Mouse (Mus musculus) CH12.LX (cell line): ENCODE data around the gene Ubap1. TPM values are rescaled to one million over a fixed set of nuclear protein-coding genes. Genes with fewer than 3 reads are reported as not detected.

ENCODE experiments used
- DNase-seq: peaks from one replicate; pipeline ENCODE4 v3.0.0-alpha.2; 2013; ENCODE audit errors: extremely low read depth
- H3K27ac ChIP-seq: 2 replicates; pipeline ENCODE4 v1.5.1; 2012; ENCODE audit warnings: low read depth, mild to moderate bottlenecking, control low read depth, moderate library complexity; ENCODE audit not compliant: insufficient read depth
- H3K27me3 ChIP-seq: replicated peaks from 2 replicates; pipeline ENCODE3; 2012; ENCODE audit warnings: inconsistent platforms
- H3K36me3 ChIP-seq, 2 experiments: replicated peaks in 1 of 2; 2 replicates each; pipeline versions ENCODE3 to v1.6.1; 2012; ENCODE audit warnings: inconsistent platforms in 1 of 2, low read length in 1 of 2, mild to moderate bottlenecking in 1 of 2, mixed read lengths in 1 of 2, moderate library complexity in 1 of 2; ENCODE audit not compliant: control insufficient read depth in 1 of 2, insufficient read depth in 1 of 2
- H3K4me1 ChIP-seq, 2 experiments: 2 replicates each; pipeline ENCODE4 v1.6.1; 2012; ENCODE audit warnings: inconsistent platforms in 1 of 2, moderate library complexity in 1 of 2; ENCODE audit not compliant: insufficient read depth in 2 of 2, control insufficient read depth in 1 of 2
- H3K4me2 ChIP-seq: 2 replicates; pipeline ENCODE4 v1.6.1; 2012; ENCODE audit warnings: low read depth, mild to moderate bottlenecking, control low read depth; ENCODE audit not compliant: poor library complexity, insufficient read depth, severe bottlenecking
- H3K4me3 ChIP-seq, 3 experiments: fragments of 150-350 bp in 1 of 3; sonication (generic) in 1 of 3; replicated peaks in 1 of 3; 2 replicates each; pipeline versions ENCODE3 to v1.5.1; 2011 to 2012; ENCODE audit warnings: low read depth in 2 of 3, low read length in 2 of 3, mild to moderate bottlenecking in 2 of 3, moderate library complexity in 2 of 3, control low read depth in 1 of 3, improper control_type of control experiment in 1 of 3, inconsistent platforms in 1 of 3, mixed read lengths in 1 of 3; ENCODE audit not compliant: poor library complexity in 1 of 3
- H3K79me2 ChIP-seq: replicated peaks from 2 replicates; pipeline ENCODE4 v1.6.1; 2012; ENCODE audit warnings: mild to moderate bottlenecking, moderate library complexity; ENCODE audit not compliant: control insufficient read depth, poor library complexity, insufficient read depth, severe bottlenecking; ENCODE audit errors: extremely low read depth
- H3K9ac ChIP-seq: 2 replicates; pipeline ENCODE4 v1.6.1; 2012; ENCODE audit warnings: low read depth, mild to moderate bottlenecking, control low read depth, moderate library complexity; ENCODE audit not compliant: insufficient read depth
- H3K9me3 ChIP-seq: replicated peaks from 2 replicates; pipeline ENCODE3; 2012; ENCODE audit warnings: low read length, inconsistent platforms, mixed read lengths
- CHD1 ChIP-seq: IDR thresholded peaks from 2 replicates; pipeline ENCODE4 v1.6.1; 2012; ENCODE audit warnings: low read depth, low read length, improper control_type of control experiment, inconsistent platforms
- CHD2 ChIP-seq: IDR thresholded peaks from 2 replicates; pipeline ENCODE4 v1.6.1; 2011; ENCODE audit warnings: low read length, improper control_type of control experiment
- ELF1 ChIP-seq: IDR thresholded peaks from 2 replicates; pipeline ENCODE4 v1.6.1; 2014; ENCODE audit warnings: low read depth, mild to moderate bottlenecking, inconsistent platforms, low read length, improper control_type of control experiment
- EP300 ChIP-seq: IDR thresholded peaks from 2 replicates; pipeline ENCODE4 v1.6.1; 2011; ENCODE audit warnings: low read length, improper control_type of control experiment
- ETS1 ChIP-seq: conservative IDR thresholded peaks from 2 replicates; pipeline ENCODE4 v1.6.1; 2012; ENCODE audit warnings: low read depth, mild to moderate bottlenecking, inconsistent platforms, low read length, improper control_type of control experiment, moderate library complexity
- HCFC1 ChIP-seq: IDR thresholded peaks from 2 replicates; pipeline ENCODE4 v1.6.1; 2012; ENCODE audit warnings: low read depth, mild to moderate bottlenecking, inconsistent platforms, low read length, improper control_type of control experiment
- IRF4 ChIP-seq: IDR thresholded peaks from 2 replicates; pipeline ENCODE4 v1.6.1; 2014; ENCODE audit warnings: low read depth, mild to moderate bottlenecking, inconsistent platforms, low read length, improper control_type of control experiment
- JUN ChIP-seq: IDR thresholded peaks from 2 replicates; pipeline ENCODE4 v1.6.1; 2011; ENCODE audit warnings: low read depth, mild to moderate bottlenecking, low read length, improper control_type of control experiment, moderate library complexity; ENCODE audit not compliant: insufficient read depth
- MAX ChIP-seq: IDR thresholded peaks from 2 replicates; pipeline ENCODE4 v1.6.1; 2011; ENCODE audit warnings: low read length, improper control_type of control experiment
- MAZ ChIP-seq: IDR thresholded peaks from 2 replicates; pipeline ENCODE4 v1.6.1; 2012; ENCODE audit warnings: low read depth, mild to moderate bottlenecking, inconsistent platforms, low read length, improper control_type of control experiment, moderate library complexity
- MEF2A ChIP-seq: IDR thresholded peaks from 2 replicates; pipeline ENCODE4 v1.6.1; 2014; ENCODE audit warnings: low read depth, mild to moderate bottlenecking, inconsistent platforms, low read length, improper control_type of control experiment, borderline replicate concordance
- MXI1 ChIP-seq: IDR thresholded peaks from 2 replicates; pipeline ENCODE4 v1.6.1; 2011; ENCODE audit warnings: mild to moderate bottlenecking, low read depth, low read length, improper control_type of control experiment
- MYC ChIP-seq: IDR thresholded peaks from 2 replicates; pipeline ENCODE4 v1.6.1; 2011; ENCODE audit warnings: low read depth, mild to moderate bottlenecking, improper control_type of control experiment, low read length
- NELFE ChIP-seq: IDR thresholded peaks from 2 replicates; pipeline ENCODE4 v1.6.1; 2011; ENCODE audit warnings: low read depth, low read length, improper control_type of control experiment
- NRF1 ChIP-seq: IDR thresholded peaks from 2 replicates; pipeline ENCODE4 v1.6.1; 2014; ENCODE audit warnings: low read depth, mild to moderate bottlenecking, inconsistent platforms, low read length, improper control_type of control experiment, moderate library complexity
- POLR2A ChIP-seq: IDR thresholded peaks from 2 replicates; pipeline ENCODE4 v1.6.1; 2011; ENCODE audit warnings: low read depth, mild to moderate bottlenecking, improper control_type of control experiment, low read length
- POLR2AphosphoS2 ChIP-seq: IDR thresholded peaks from 2 replicates; pipeline ENCODE4 v1.6.1; 2011; ENCODE audit warnings: low read depth, low read length, improper control_type of control experiment
- RAD21 ChIP-seq: IDR thresholded peaks from 2 replicates; pipeline ENCODE4 v1.6.1; 2011; ENCODE audit warnings: low read depth, mild to moderate bottlenecking, low read length, improper control_type of control experiment, moderate library complexity
- RCOR1 ChIP-seq: conservative IDR thresholded peaks from 2 replicates; pipeline ENCODE4 v1.6.1; 2012; ENCODE audit warnings: low read depth, mild to moderate bottlenecking, inconsistent platforms, low read length, improper control_type of control experiment
- SIN3A ChIP-seq: IDR thresholded peaks from 2 replicates; pipeline ENCODE4 v1.6.1; 2012; ENCODE audit warnings: low read length, improper control_type of control experiment, inconsistent platforms
- SMC3 ChIP-seq: IDR thresholded peaks from 2 replicates; pipeline ENCODE4 v1.6.1; 2011; ENCODE audit warnings: low read depth, low read length, improper control_type of control experiment
- TBP ChIP-seq: conservative IDR thresholded peaks from 2 replicates; pipeline ENCODE4 v1.6.1; 2011; ENCODE audit warnings: low read depth, low read length, improper control_type of control experiment
- UBTF ChIP-seq: IDR thresholded peaks from 2 replicates; pipeline ENCODE4 v1.6.1; 2012; ENCODE audit warnings: low read depth, mild to moderate bottlenecking, inconsistent platforms, low read length, improper control_type of control experiment, moderate library complexity
- USF1 ChIP-seq: IDR thresholded peaks from 2 replicates; pipeline ENCODE4 v1.6.1; 2014; ENCODE audit warnings: low read depth, mild to moderate bottlenecking, inconsistent platforms, low read length, improper control_type of control experiment
- ZKSCAN1 ChIP-seq: IDR thresholded peaks from 2 replicates; pipeline ENCODE4 v1.6.1; 2012; ENCODE audit warnings: low read depth, inconsistent platforms, low read length, improper control_type of control experiment, borderline replicate concordance
- ZMIZ1 ChIP-seq: IDR thresholded peaks from 2 replicates; pipeline ENCODE4 v1.6.1; 2012; ENCODE audit warnings: low read depth, mild to moderate bottlenecking, inconsistent platforms, low read length, improper control_type of control experiment
- ZNF384 ChIP-seq: IDR thresholded peaks from 2 replicates; pipeline ENCODE4 v1.6.1; 2012; ENCODE audit warnings: low read depth, low read length, improper control_type of control experiment, inconsistent platforms
- dilution Hi-C: fragments of 300-500 bp; cut with MboI; formaldehyde crosslinking; loops from 2 replicates; pipeline ENCODE4 v1.14.3; 2020; ENCODE audit warnings: low sequenced_read_pairs; ENCODE audit not compliant: extremely low pct_unique_long_range_greater_than_20kb, extremely low pct_ligation_motif_present
- in situ Hi-C: fragments of 300-500 bp; cut with MboI; formaldehyde crosslinking; loops from 3 replicates; pipeline ENCODE4 v1.14.3; 2019; ENCODE audit warnings: low sequenced_read_pairs, low pct_ligation_motif_present, low pct_unique_long_range_greater_than_20kb, mixed read lengths
- polyA plus RNA-seq: library from polyadenylated mRNA; unstranded; fragments of >175 nt; gene quantifications from 2 replicates; pipeline ENCODE4 v1.2.1, GENCODE M21; 2012; ENCODE audit warnings: low read depth; ENCODE audit not compliant: insufficient read length
- total RNA-seq, 2 experiments: library from RNA; depleted of rRNA; stranded (reverse); fragments of 300-350 nt in 1 of 2; fragments of >200 nt in 1 of 2; gene quantifications; 2 replicates each; pipeline ENCODE4 v1.2.3; 2012 to 2014

The Ubap1 gene
- total and polyA plus RNA-seq, 3 experiments, result 11.5 to 22.3 (median 17.5) TPM

GRCm38 (mm10) chr4:41357154-41357553, 8.4 kb downstream of the Ubap1 start:
- Histone ChIP-seq H3K4me2 (no peak overlapping the region), H3K9ac (no peak overlapping the region), H3K27me3 (no peaks in the 10 kb centered on the region), H3K4me3 (no peak overlapping the region), H3K36me3 (peaks cover 5 to 47% of the 10 kb centered on the region in 2 experiments), H3K4me1 (peaks cover 0 to 31% of the 10 kb centered on the region in 2 experiments; a peak in 3 of 4 replicates), H3K79me2 (peaks cover 25% of the 10 kb centered on the region), H3K9me3 (peaks cover 3% of the 10 kb centered on the region), H3K27ac (no peak overlapping the region)
- no peak for DNase-seq
- in situ Hi-C loops (no loop called here), dilution Hi-C loops (no loop called here)
- TF ChIP-seq POLR2A (no peak), JUN (no peak), RCOR1 (no peak), RAD21 (no peak), EP300 (no peak), MAZ (no peak), SMC3 (no peak), ZMIZ1 (no peak), CHD2 (no peak), MAX (no peak), ZKSCAN1 (no peak), UBTF (no peak), MEF2A (no peak), SIN3A (no peak)

DNA sequence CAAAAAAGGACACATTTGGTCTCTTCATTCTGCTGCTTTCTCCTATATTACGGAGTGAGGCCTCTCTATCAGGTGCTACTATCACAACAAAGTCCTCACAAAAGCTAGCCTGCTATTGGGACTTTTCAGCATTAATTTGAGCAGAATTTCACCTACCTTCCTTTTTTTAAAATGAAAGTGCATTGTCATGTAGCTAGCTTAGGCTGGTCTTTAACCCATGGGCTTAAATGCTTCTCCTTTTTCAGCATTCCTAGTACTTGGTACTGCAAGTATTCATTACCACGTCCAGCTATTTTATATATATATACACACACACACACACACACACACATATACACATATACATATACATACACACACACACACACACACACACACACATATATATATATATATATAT, 9.9 kb downstream of the Ubap1 start:
- H3K79me2 ChIP-seq, result peaks cover 21% of the 10 kb centered on the region
- no peak for DNase-seq
- H3K27me3 ChIP-seq, result no peaks in the 10 kb centered on the region
- H3K4me2 ChIP-seq, result no peak overlapping the region
- peaks cover 0 to 22% of the 10 kb centered on the region in 2 experiments; a peak in 3 of 4 replicates for H3K4me1 ChIP-seq
- in situ Hi-C loops, result no loop called here
- no peak for TF ChIP-seq SIN3A
- TF ChIP-seq HCFC1, result no peak
- no peak for TF ChIP-seq CHD1
- TF ChIP-seq UBTF, result no peak
- no peak for TF ChIP-seq JUN
- no peak for TF ChIP-seq MAX
- no peak for TF ChIP-seq ZNF384
- no peak for TF ChIP-seq USF1
- no peak for TF ChIP-seq NELFE
- TF ChIP-seq CHD2, result no peak
- no peak for TF ChIP-seq NRF1
- TF ChIP-seq ZMIZ1, result no peak
- no peak for TF ChIP-seq POLR2A
- no peak for TF ChIP-seq IRF4
- no peak for TF ChIP-seq POLR2AphosphoS2
- no peak for TF ChIP-seq ELF1
- TF ChIP-seq MYC, result no peak
- TF ChIP-seq TBP, result no peak
- TF ChIP-seq ETS1, result no peak
- no peak for TF ChIP-seq MXI1
- peaks cover 3% of the 10 kb centered on the region for H3K9me3 ChIP-seq
- no peak overlapping the region for H3K9ac ChIP-seq
- H3K27ac ChIP-seq, result no peak overlapping the region
- no peak overlapping the region for H3K4me3 ChIP-seq
- dilution Hi-C loops, result no loop called here
- peaks cover 5 to 40% of the 10 kb centered on the region in 2 experiments for H3K36me3 ChIP-seq
